14 mouse cellular contexts compared by ENCODE assay signal in the genomic region with DNA sequence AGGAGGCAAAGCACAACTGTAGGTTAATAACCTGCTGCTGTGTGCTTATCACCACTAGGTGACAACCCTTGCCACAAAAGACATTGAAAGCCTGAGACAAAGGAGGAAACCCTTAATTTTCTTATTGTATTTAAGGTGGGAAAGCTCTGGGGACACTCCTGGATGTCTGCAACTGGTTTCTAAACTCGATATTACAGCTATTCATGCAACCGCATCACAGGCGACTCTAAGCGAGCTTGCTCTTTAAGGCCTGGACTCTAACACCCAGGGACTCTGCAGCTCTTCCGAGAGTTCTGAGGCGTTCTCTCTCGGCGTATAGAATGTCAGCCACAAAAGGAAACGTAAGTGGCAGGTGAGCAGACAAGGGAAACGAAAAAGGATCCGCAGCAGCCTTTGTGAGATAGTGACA.
A peak's percentile ranks its signal among the peaks of the same experiment; 100 is the strongest.
DNase-seq lines count a peak whose midpoint lies in the region; ATAC-seq and TF ChIP-seq lines count a peak whose summit lies in the region.
"Had no signal": no experiment of that assay in that cellular context is flagged by ENCODE, and none has a peak within 500 bp of the region (broad histone marks: within the 10 kb centered on the region; RNA-seq: fewer than 3 reads in every experiment).

No protein-coding gene starts in this region.

- H3K4me3 ChIP-seq in heart, embryonic 14.5 days (ENCODE audit: control insufficient read depth in 1 of 2, insufficient read depth in 1 of 2, low read depth in 1 of 2, low read length in 2 of 2) = no peak overlapping the region
- no peak overlapping the region for H3K4me3 ChIP-seq in embryonic facial prominence, embryonic 14.5 days (ENCODE audit: low read depth, low read length)
- no peak overlapping the region for H3K4me3 ChIP-seq in limb, embryonic 10.5 days
- H3K4me3 ChIP-seq: embryonic facial prominence, embryonic 15.5 days; lung, embryonic 15.5 days; neural tube, embryonic 13.5 days had no signal

- no peak for DNase-seq in heart, postnatal 36 days
- peak; percentile 41 for DNase-seq in brain, embryonic 14.5 days (ENCODE audit: low read depth)
- DNase-seq in embryonic facial prominence, embryonic 14.5 days (ENCODE audit: low spot score) = peak; percentile 27
- peak; percentile 20 for DNase-seq in limb, embryonic 10.5 days (ENCODE audit: low spot score)
- DNase-seq in spleen, postnatal 10 days (ENCODE audit: low spot score in 2 of 2) = no peak
- DNase-seq in adrenal gland, adult 18-20 months (ENCODE audit: low spot score in 2 of 2) = no peak
- DNase-seq: adrenal gland, adult 2 months; cerebellum, postnatal 36 days; retina, postnatal 1 day; spleen, adult 18-20 months had no signal

- H3K4me2 ChIP-seq in heart, embryonic 14.5 days (ENCODE audit: low read length) = peak overlapping the region; percentile 50
- H3K4me2 ChIP-seq in embryonic facial prominence, embryonic 14.5 days (ENCODE audit: low read depth, low read length) = no peak overlapping the region
- H3K4me2 ChIP-seq: embryonic facial prominence, embryonic 15.5 days; lung, embryonic 15.5 days; neural tube, embryonic 13.5 days had no signal

- no peak overlapping the region for H3K27ac ChIP-seq in heart, embryonic 14.5 days (replicated peaks in 1 of 2; ENCODE audit: control insufficient read depth in 1 of 2, insufficient read depth in 1 of 2, low read depth in 2 of 2, low read length in 2 of 2)
- H3K27ac ChIP-seq in embryonic facial prominence, embryonic 14.5 days (replicated peaks; ENCODE audit: low read depth, low read length) = no peak overlapping the region
- H3K27ac ChIP-seq in limb, embryonic 10.5 days = no peak overlapping the region
- H3K27ac ChIP-seq: embryonic facial prominence, embryonic 15.5 days; lung, embryonic 15.5 days; neural tube, embryonic 13.5 days had no signal

- peak overlapping the region; percentile 34 for H3K9ac ChIP-seq in heart, embryonic 14.5 days (ENCODE audit: low read length)
- H3K9ac ChIP-seq in embryonic facial prominence, embryonic 14.5 days (ENCODE audit: low read depth, low read length) = no peak overlapping the region
- H3K9ac ChIP-seq: embryonic facial prominence, embryonic 15.5 days; lung, embryonic 15.5 days; neural tube, embryonic 13.5 days had no signal

- intact Hi-C loops in heart, postnatal 36 days (cut with DNase I) = no loop called here

- 27% methylated on average over 11 of the region's 11 CpGs for WGBS in heart, embryonic 14.5 days
- 73% methylated on average over 11 of the region's 11 CpGs for WGBS in embryonic facial prominence, embryonic 14.5 days
- WGBS in limb, embryonic 10.5 days = 86% methylated on average over 11 of the region's 11 CpGs

- no peaks in the 10 kb centered on the region for H3K27me3 ChIP-seq in heart, embryonic 14.5 days (ENCODE audit: control insufficient read depth, insufficient read depth, low read length)
- no peaks in the 10 kb centered on the region for H3K27me3 ChIP-seq in embryonic facial prominence, embryonic 14.5 days (replicated peaks; ENCODE audit: control insufficient read depth, insufficient read depth, low read length)
- no peaks in the 10 kb centered on the region for H3K27me3 ChIP-seq in limb, embryonic 10.5 days (ENCODE audit: low read depth, poor library complexity, severe bottlenecking)
- H3K27me3 ChIP-seq: embryonic facial prominence, embryonic 15.5 days; lung, embryonic 15.5 days; neural tube, embryonic 13.5 days had no signal

- no peaks in the 10 kb centered on the region for H3K9me3 ChIP-seq in heart, embryonic 14.5 days (ENCODE audit: control insufficient read depth, low read length)
- H3K9me3 ChIP-seq in embryonic facial prominence, embryonic 14.5 days (ENCODE audit: control insufficient read depth, low read length) = no peaks in the 10 kb centered on the region
- no peaks in the 10 kb centered on the region for H3K9me3 ChIP-seq in limb, embryonic 10.5 days (replicated peaks)
- H3K9me3 ChIP-seq: embryonic facial prominence, embryonic 15.5 days; lung, embryonic 15.5 days; neural tube, embryonic 13.5 days had no signal

- no peak for ATAC-seq in heart, embryonic 14.5 days (ENCODE audit: insufficient number of reproducible peaks, insufficient read depth, low FRiP score, low read depth)
- peak; percentile 55; the same call in 1 of the 2 replicates for ATAC-seq in embryonic facial prominence, embryonic 14.5 days (ENCODE audit: low read depth)

- peaks cover 28% of the 10 kb centered on the region for H3K36me3 ChIP-seq in heart, embryonic 14.5 days (ENCODE audit: control insufficient read depth, insufficient read depth, low read length)
- H3K36me3 ChIP-seq in embryonic facial prominence, embryonic 14.5 days (ENCODE audit: control insufficient read depth, insufficient read depth, low read length) = peaks cover 28% of the 10 kb centered on the region
- peaks cover 5% of the 10 kb centered on the region; the same call in 1 of the 2 replicates for H3K36me3 ChIP-seq in limb, embryonic 10.5 days

- H3K4me1 ChIP-seq in heart, embryonic 14.5 days (ENCODE audit: control insufficient read depth in 2 of 2, insufficient read depth in 2 of 2, low read length in 2 of 2) = peaks cover 0 to 2% of the 10 kb centered on the region in 2 experiments; a peak in 1 of 4 replicates
- H3K4me1 ChIP-seq in embryonic facial prominence, embryonic 14.5 days (ENCODE audit: control insufficient read depth, insufficient read depth, low read length) = no peaks in the 10 kb centered on the region
- H3K4me1 ChIP-seq in limb, embryonic 10.5 days = no peaks in the 10 kb centered on the region
- H3K4me1 ChIP-seq: embryonic facial prominence, embryonic 15.5 days; lung, embryonic 15.5 days; neural tube, embryonic 13.5 days had no signal

- peak; percentile 19; the same call in 1 of the 2 replicates for TF ChIP-seq CTCF in brain, embryonic 14.5 days (IDR thresholded peaks at IDR 0.05; ENCODE audit: borderline replicate concordance, extremely low read depth, insufficient read depth, insufficient read length)

- no peak for TF ChIP-seq POLR2A in brain, embryonic 14.5 days (IDR thresholded peaks at IDR 0.05; ENCODE audit: borderline replicate concordance, extremely low read depth, insufficient read depth, insufficient read length, poor library complexity, severe bottlenecking)

Comparison
In these comparisons a context has a peak if more than half of its experiments do, and no peak if none do; other contexts are left out.
1. DNase-seq: peak in brain, embryonic 14.5 days (single experiment), embryonic facial prominence, embryonic 14.5 days (single experiment) and limb, embryonic 10.5 days (single experiment); none in heart, postnatal 36 days (0 of 2), spleen, postnatal 10 days (0 of 2) and adrenal gland, adult 18-20 months (0 of 2).